Mouse (Mus musculus): ENCODE measurements around the gene Zdhhc25.
A peak's percentile ranks its signal among the peaks of the same experiment; 100 is the strongest.

DNA sequence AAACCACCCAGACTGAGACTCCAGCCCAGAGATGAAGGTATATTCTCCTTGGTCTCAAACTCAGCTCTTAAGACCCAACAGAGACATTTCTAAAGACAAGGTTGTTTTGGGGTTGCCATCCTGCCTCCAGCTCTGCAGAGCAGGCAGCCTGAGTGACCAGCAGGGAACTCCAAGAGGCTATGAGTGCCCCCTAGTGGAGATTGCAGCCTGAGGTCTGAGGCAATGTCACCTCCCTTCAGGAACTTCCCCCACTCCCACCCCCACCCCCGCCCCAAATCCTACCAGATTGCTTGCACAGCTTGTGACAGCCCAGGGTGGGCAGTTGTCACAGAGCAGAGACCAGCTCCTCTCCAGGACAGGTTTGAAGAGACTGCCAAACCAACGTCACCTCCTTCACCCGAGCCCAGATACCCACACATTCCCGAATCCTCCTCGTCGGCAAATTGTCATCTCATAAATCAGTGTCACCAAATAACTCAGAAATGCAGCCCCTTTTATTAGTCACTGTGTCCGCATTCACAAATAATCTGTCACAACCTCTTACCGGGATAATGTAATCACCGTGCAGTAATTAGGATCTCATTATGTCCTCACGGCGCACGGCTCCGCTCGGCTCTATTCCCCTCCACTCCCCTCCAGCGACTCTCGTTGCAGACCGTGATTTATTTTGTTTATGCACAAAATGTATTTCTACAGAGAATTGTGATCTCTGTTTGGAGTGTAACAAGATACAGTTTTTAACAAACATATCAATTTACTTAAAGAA is 18.1 kb downstream of the Zdhhc25 start:
- TF ChIP-seq CTCF (IDR thresholded peaks at IDR 0.05; ENCODE audit: low read depth) (peak; percentile 17; the same call in 1 of the 2 replicates), EP300 (IDR thresholded peaks at IDR 0.05; ENCODE audit: low read depth) (no peak)

Measured in liver, embryonic 14.5 days (tissue).